Mouse (Mus musculus): ENCODE data around the gene Gm27021. TPM values are rescaled to one million over a fixed set of nuclear protein-coding genes. Genes with fewer than 3 reads are reported as not detected.

Gm27021 gene
- total RNA-seq, 2 experiments from 2014 or later, result not detected

DNA sequence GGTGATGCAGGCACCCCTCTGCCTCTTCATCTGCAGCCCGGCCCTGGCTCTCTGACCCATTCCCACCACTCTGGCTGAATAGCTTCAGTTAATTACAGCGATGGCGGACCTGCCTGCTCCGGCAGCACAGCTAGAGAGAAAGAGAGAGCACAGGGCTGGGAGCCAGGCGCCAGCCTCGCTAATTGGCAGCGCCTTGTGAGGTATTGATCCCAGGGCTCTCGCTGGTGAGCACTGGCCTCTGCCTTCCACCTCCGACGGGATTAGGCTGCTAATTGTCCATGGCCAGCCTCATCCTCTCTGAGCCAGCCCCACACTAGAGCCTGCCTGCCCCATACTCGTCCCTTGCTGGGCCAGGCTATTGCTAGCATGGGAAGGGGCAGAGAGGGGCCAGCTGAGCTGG, 108.2 kb downstream of the Gm27021 start:
- DNase-seq, result no peak
- intact Hi-C loops (cut with DNase I; ENCODE audit: low total_unique reads), result no loop called here

Other genes starting within 250 kb of the Gm27021 start
- 1 to 10 TPM; 2.9 to 3.6 TPM for gene Gins2, start 78.8 kb downstream of the Gm27021 start, total RNA-seq (2021)
- gene 1190005I06Rik, start 20.4 kb downstream of the Gm27021 start, total RNA-seq (2021), result under 1 TPM; 0.59 to 0.84 TPM
- gene Cox4i1, start 143 bp upstream of the Gm27021 start, total RNA-seq (2021), result 1,000 to 10,000 TPM; 1,541 to 1,794 TPM
- gene Emc8, start 494 bp upstream of the Gm27021 start, total RNA-seq (2021), result 10 to 100 TPM; 25.6 to 34.3 TPM
- gene Irf8, start 68.3 kb upstream of the Gm27021 start, total RNA-seq (2021), result 1 to 10 TPM; 2.4 to 3.0 TPM